In the genomic region with DNA sequence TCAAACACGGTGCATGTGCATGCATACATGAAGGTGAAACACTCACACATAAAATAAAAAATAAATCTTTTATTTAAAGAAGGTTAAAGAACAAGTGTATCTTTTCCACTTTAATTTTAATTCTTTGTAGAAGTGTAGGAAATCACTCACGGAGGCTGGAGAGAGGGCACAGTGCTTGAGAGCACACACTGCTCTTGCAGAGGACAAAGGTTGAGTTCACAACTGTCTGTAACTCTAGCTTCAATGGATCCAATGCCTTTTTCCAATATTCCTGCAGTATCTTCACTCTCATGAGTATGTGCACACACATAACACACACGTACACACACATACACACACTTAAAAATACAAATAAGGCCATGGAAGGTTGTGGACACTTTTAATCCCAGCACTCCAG, we compare ENCODE assay signal across 34 mouse cellular contexts.
"Had no signal": no experiment of that assay in that cellular context is flagged by ENCODE, and none has a peak within 500 bp of the region (broad histone marks: within the 10 kb centered on the region; RNA-seq: fewer than 3 reads in every experiment).

No protein-coding gene starts in this region.

- H3K9me3 ChIP-seq: heart, embryonic 10.5 days; heart, embryonic 12.5 days; heart, embryonic 15.5 days; hindbrain, embryonic 10.5 days; hindbrain, embryonic 12.5 days; hindbrain, embryonic 13.5 days; hindbrain, embryonic 15.5 days; kidney, embryonic 15.5 days had no signal

- ATAC-seq: hindbrain, embryonic 16.5 days; hindbrain, postnatal 0 days; inflammation-experienced regulatory T-cells, adult 6 months had no signal

- H3K9ac ChIP-seq: heart, embryonic 12.5 days; heart, embryonic 13.5 days; heart, embryonic 15.5 days; hindbrain, embryonic 12.5 days; hindbrain, embryonic 13.5 days; hindbrain, embryonic 14.5 days; hindbrain, embryonic 15.5 days; kidney, embryonic 15.5 days had no signal

- DNase-seq: heart, adult 18-20 months; heart, adult 2 months; heart, postnatal 10 days; heart, postnatal 14 days; heart, postnatal 36 days; heart, postnatal 4 days; kidney, adult 11 months; kidney, adult 18-20 months; kidney, adult 2 months; kidney, adult 8-10 months; kidney, adult 9 months; kidney, postnatal 10 days; kidney, postnatal 14 days; kidney, postnatal 25 days; kidney, postnatal 36 days; kidney, postnatal 4 days; layer of hippocampus, adult 9-11 months; layer of hippocampus, postnatal 36 days had no signal

- H3K4me1 ChIP-seq: heart, embryonic 15.5 days; hindbrain, embryonic 10.5 days; hindbrain, embryonic 12.5 days; hindbrain, embryonic 13.5 days; hindbrain, embryonic 15.5 days; kidney, embryonic 15.5 days had no signal

- H3K4me3 ChIP-seq: heart, adult 2 months; heart, embryonic 10.5 days; heart, embryonic 12.5 days; heart, embryonic 13.5 days; heart, embryonic 15.5 days; hindbrain, embryonic 10.5 days; hindbrain, embryonic 12.5 days; hindbrain, embryonic 13.5 days; hindbrain, embryonic 15.5 days; kidney, embryonic 15.5 days; layer of hippocampus, adult 2 months had no signal

- H3K27ac ChIP-seq: heart, adult 2 months; heart, embryonic 10.5 days; heart, embryonic 13.5 days; heart, embryonic 15.5 days; hindbrain, embryonic 10.5 days; hindbrain, embryonic 12.5 days; hindbrain, embryonic 13.5 days; hindbrain, embryonic 14.5 days; hindbrain, embryonic 15.5 days; hindbrain, postnatal 0 days; kidney, embryonic 15.5 days; kidney, postnatal 0 days; layer of hippocampus, adult 2 months had no signal

- H3K4me2 ChIP-seq: heart, embryonic 11.5 days; heart, embryonic 12.5 days; heart, embryonic 13.5 days; heart, embryonic 15.5 days; hindbrain, embryonic 12.5 days; hindbrain, embryonic 13.5 days; hindbrain, embryonic 14.5 days; hindbrain, embryonic 15.5 days; kidney, embryonic 15.5 days had no signal

- H3K27me3 ChIP-seq: heart, embryonic 12.5 days; heart, embryonic 13.5 days; heart, embryonic 15.5 days; hindbrain, embryonic 12.5 days; hindbrain, embryonic 13.5 days; hindbrain, embryonic 15.5 days; kidney, embryonic 15.5 days had no signal

- H3K36me3 ChIP-seq: heart, embryonic 10.5 days; heart, embryonic 12.5 days; heart, embryonic 13.5 days; heart, embryonic 15.5 days; hindbrain, embryonic 10.5 days; hindbrain, embryonic 12.5 days; hindbrain, embryonic 13.5 days; hindbrain, embryonic 15.5 days; kidney, embryonic 15.5 days had no signal
